Mouse (Mus musculus): ENCODE results near the gene Klhl33.

Gene Klhl33

DNA sequence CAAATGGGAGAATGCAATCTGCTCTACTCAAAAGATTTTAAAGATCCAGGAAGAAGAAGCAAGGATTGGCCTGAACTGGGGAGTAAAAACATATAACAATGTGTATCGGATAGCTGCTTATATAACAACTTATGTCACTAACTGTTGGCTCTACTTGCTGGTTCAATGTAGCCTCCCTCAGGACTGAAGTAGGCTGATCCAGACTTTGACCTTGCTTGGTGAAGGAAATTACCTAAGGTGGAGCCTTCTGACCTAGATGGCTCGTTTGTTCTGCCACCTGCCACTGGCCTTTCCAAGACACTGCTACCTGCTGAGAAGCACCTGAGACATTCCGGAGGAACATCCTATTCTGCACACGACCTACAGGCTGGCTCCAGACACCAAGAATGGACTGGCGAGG is 41.5 kb downstream of the Klhl33 start:
- DNase-seq (ENCODE audit: low spot score in 2 of 2), result no peak
